Mouse (Mus musculus) adrenal gland, postnatal 25 days (tissue): ENCODE measurements at regions not wholly inside any gene's neighbourhood (a gene's known extent, or its start where the extent isn't known, plus 50 kb on each side); places are given as distances from the start of the nearest gene placed in this dataset.
A peak's percentile ranks its signal among the peaks of the same experiment; 100 is the strongest.

ENCODE experiments used
- DNase-seq: peaks from one replicate; pipeline ENCODE4 v3.0.0; 2021; ENCODE audit warnings: mixed read lengths

- no peak for DNase-seq
Measured at GRCm38 (mm10) chr10:42131798-42132197, 113.6 kb upstream of the Armc2 start.

- no peak for DNase-seq
Measured at GRCm38 (mm10) chr10:42131298-42131697, 113.1 kb upstream of the Armc2 start.

GRCm38 (mm10) chr10:42127865-42128419, 109.7 kb upstream of the Armc2 start:
- DNase-seq = no peak

- no peak for DNase-seq
Measured at GRCm38 (mm10) chr10:42126816-42127215, 108.6 kb upstream of the Armc2 start.

- DNase-seq = no peak
Measured at GRCm38 (mm10) chr10:42122768-42123635, 104.8 kb upstream of the Armc2 start.

GRCm38 (mm10) chr10:42121984-42122383, 103.7 kb upstream of the Armc2 start:
- DNase-seq = no peak

- DNase-seq = no peak
Measured at GRCm38 (mm10) chr10:42119326-42119725, 101.1 kb upstream of the Armc2 start.

- DNase-seq = no peak
Measured at GRCm38 (mm10) chr10:42118361-42119188, 100.3 kb upstream of the Armc2 start.

- DNase-seq = no peak
Measured at GRCm38 (mm10) chr10:42117523-42117922, 99.3 kb upstream of the Armc2 start.

GRCm38 (mm10) chr10:42115920-42116298, 97.7 kb upstream of the Armc2 start:
- DNase-seq = peak; percentile 21

GRCm38 (mm10) chr10:42115224-42115919, 97.1 kb upstream of the Armc2 start:
- DNase-seq = no peak

- DNase-seq = no peak
Measured at GRCm38 (mm10) chr10:42110704-42111103, 92.5 kb upstream of the Armc2 start.

- peak; percentile 23 for DNase-seq
Measured at GRCm38 (mm10) chr10:42108294-42109014, 90.2 kb upstream of the Armc2 start.

GRCm38 (mm10) chr10:42107437-42108293, 89.4 kb upstream of the Armc2 start:
- no peak for DNase-seq

- no peak for DNase-seq
Measured at GRCm38 (mm10) chr10:42106611-42107010, 88.4 kb upstream of the Armc2 start.

GRCm38 (mm10) chr10:42105083-42105482, 86.8 kb upstream of the Armc2 start:
- no peak for DNase-seq

GRCm38 (mm10) chr10:42102320-42102719, 84.1 kb upstream of the Armc2 start:
- no peak for DNase-seq

GRCm38 (mm10) chr10:42101096-42101495, 82.9 kb upstream of the Armc2 start:
- DNase-seq = no peak

- DNase-seq = no peak
Measured at GRCm38 (mm10) chr10:42096924-42097323, 78.7 kb upstream of the Armc2 start.

GRCm38 (mm10) chr10:42095986-42096385, 77.7 kb upstream of the Armc2 start:
- no peak for DNase-seq
